Mouse (Mus musculus) layer of hippocampus, adult 9-10 months (tissue): ENCODE results near the gene Sipa1l3.

Experiments
- DNase-seq: peaks from one replicate; pipeline ENCODE4 v3.0.0; 2022; ENCODE audit warnings: low spot score

Gene Sipa1l3

DNA sequence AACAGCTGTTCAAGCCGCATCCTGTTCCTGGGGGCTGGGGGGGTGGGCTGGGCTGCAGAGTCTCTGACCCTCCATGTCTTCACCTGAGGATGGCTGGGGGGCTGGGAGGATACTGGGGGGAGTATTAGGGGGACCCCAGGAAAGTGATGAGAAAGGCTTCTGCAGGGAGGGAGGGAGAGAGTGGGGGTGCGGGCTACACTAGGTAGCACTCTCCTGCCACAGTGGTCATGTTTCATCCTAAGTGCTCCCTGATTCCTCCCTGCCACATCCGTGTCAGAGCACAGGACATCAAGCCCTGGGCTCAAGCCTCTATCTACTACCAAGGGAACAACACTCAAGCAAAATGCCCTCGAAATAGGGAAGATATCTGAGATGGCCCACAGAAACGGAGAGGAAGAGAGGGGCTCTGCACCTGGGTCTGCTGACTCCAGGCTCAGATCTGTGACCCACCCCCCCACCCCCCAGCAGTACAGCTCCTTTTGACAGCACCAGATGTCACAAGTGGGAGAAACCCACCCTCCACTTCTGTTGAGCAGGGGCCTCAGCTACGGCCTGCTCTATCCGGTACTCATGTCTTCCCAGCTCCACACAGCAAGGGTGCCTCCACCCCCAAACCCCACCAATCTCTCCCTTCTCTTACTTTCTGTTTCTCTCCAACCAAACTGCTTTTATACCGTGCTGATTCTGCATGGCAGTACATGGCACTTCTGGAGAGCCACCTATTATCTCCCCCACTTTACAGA is 106.4 kb downstream of the Sipa1l3 start:
- DNase-seq, result no peak

- DNase-seq, result no peak
Observed at GRCm38 (mm10) chr7:29411216-29411816, 107.1 kb downstream of the Sipa1l3 start.

DNA sequence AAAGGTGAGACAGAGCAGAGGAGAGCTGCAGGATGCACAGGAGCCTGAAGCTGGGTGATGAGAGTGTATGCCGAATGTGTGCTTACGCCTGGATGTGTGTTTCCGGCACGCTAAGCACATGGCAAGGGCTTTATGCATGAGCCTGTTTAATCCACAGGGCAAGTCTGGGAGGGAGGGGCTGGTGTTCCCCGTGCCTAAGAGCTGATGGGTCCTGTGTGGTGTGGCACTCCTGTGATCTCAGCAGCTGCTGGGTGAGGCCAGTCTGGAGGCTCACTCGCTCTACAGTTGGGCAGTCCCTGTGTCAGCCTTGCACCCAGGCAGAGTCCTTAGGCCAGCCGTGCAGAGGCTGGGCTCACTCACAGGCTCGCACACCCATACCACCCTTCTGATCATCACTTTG is 108.0 kb downstream of the Sipa1l3 start:
- DNase-seq, result no peak

GRCm38 (mm10) chr7:29406855-29407254 is 111.6 kb downstream of the Sipa1l3 start:
- no peak for DNase-seq

- DNase-seq, result no peak
Observed at GRCm38 (mm10) chr7:29404126-29404525, 114.3 kb downstream of the Sipa1l3 start.

DNA sequence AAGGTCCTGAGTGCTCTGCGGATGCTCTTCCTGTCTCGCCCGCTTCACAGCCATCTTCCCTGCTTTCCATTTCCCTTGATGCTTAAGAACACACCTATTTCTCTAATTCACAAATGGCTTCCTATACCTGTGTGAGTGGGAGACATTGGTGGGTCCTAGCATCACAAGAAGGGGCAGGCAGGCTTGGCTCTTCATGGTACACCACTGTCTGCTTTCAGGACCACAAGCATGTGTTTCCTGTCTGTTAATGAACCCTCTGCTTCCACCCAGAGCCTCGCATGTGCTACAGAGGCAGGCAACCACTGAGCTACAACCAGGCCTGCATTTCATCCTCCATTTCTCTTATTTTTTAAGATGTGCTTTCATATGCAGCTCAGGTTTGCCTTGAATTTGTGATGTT is 116.4 kb downstream of the Sipa1l3 start:
- DNase-seq, result no peak

- no peak for DNase-seq
Observed at GRCm38 (mm10) chr7:29400451-29400850, 118.0 kb downstream of the Sipa1l3 start.

GRCm38 (mm10) chr7:29399056-29399455 is 119.4 kb downstream of the Sipa1l3 start:
- no peak for DNase-seq

GRCm38 (mm10) chr7:29397486-29397885 is 121.0 kb downstream of the Sipa1l3 start:
- DNase-seq, result no peak

DNA sequence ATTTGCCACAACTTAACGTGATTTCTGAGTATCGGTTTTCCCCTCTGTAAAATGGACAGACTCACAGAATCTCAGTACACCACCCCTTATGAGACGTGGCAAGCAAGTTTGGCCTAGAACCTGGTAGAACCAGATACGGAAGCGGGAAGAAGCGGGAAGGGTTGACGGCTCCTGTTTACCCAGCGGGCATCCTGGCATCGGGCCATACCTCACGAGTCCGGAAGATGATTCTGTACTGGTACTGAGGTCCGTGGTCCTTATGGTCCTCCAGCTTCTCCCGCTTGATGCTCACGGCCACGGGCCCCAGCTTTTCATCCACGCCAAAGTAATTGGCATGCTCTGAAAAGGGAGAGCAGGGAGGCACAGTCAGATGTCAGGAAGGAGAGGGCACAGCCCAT is 121.5 kb downstream of the Sipa1l3 start:
- no peak for DNase-seq

GRCm38 (mm10) chr7:29396216-29396942 is 122.1 kb downstream of the Sipa1l3 start:
- no peak for DNase-seq

DNA sequence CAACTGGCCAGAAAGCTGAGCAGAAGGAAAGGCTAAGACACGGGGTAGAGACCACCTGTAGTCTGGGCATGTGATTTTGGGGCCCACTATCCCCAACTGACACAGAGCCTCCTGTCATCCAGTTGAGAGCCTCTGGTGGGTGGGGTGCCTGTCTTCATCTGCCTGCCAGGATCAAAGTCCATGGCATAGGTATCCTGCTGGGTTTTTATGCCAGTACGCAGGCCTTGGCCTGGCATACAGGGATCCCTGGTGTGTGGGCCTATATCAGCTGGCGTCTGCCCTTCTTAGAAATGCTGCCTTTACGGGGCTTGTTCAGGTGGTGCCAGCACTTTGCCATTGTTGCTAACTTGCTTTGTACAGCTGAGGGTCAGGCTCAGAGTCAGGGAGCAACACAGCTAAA is 123.3 kb downstream of the Sipa1l3 start:
- no peak for DNase-seq

DNA sequence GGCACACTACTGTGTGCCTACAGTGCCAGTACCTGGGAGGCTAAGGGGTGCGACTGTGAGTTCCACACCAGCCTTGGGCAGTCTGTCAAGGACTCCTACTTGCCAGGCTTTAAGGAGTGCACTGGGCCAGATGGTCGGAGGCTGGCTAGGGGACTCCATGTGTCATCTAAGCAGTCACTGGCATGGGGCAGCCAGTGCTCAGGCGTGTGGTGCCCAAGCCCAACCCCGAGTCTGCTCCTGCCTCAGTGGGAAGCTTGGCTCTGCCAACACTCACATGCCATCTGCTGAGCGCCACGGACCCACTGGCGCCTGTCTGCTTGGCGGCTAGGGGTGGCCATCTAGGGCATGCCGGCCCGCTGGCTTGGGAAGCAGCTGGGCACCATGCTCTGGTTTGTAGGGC is 125.1 kb downstream of the Sipa1l3 start:
- no peak for DNase-seq

GRCm38 (mm10) chr7:29392805-29393204 is 125.6 kb downstream of the Sipa1l3 start:
- DNase-seq, result no peak

DNA sequence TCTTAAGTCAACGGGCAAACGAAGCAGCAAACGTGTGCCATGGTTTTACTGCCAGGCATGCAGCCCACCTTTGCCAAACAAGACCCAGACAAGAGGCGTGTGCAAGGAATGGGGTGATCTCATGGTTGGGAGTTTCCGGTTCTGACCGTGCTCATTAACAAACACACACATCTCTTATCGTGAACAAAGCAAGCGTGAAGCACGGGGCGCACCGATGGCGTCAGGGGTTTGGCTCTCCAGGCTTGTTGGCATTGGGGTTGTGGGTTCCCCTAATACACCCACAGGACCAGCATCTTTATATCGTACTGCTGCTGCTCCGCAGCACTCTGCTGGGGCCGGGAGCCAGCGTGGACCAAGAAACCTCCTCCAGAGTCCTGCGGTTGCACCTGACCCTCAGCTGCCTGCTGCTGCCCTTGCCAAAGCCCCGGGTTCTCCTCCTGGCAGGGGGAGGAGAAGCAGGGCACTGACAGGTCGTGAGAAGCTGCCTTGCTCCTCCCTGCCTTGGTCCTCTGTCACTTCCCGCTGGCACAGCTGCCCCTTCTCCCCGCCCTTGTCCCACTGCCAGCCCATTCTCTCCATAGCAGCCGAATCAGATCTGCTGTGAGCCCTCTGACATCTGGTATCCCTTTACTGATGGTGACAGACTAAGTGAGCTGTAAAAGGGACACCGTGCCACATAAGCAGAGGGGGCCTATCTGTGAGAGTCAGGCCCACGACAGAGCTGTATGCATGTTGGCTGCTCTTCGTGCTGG is 126.5 kb downstream of the Sipa1l3 start:
- no peak for DNase-seq

- no peak for DNase-seq
Observed at GRCm38 (mm10) chr7:29391112-29391760, 127.2 kb downstream of the Sipa1l3 start.

DNA sequence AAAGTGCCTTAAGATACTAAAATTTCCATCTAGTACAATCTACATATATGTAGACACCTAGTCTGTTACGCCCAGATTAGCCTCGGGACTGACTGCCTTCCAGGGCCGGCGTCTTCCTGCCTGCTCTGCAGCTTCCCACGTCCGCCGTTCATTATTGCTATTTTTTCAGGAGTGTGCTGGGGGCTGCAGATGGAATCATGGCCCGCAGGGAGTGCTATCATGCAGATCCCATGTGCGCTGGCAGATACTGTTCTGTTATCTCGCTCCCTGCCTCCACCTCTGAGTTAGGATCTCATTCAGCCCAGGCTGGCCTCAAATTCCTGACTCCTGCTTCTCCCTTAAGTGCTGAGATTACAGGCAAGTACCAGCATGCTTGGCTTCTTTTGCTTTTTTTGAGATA is 128.2 kb downstream of the Sipa1l3 start:
- no peak for DNase-seq

- DNase-seq, result peak; percentile 40
Observed at GRCm38 (mm10) chr7:29387524-29388068, 130.8 kb downstream of the Sipa1l3 start.

GRCm38 (mm10) chr7:29386349-29386748 is 132.1 kb downstream of the Sipa1l3 start:
- DNase-seq, result no peak

GRCm38 (mm10) chr7:29385791-29386190 is 132.7 kb downstream of the Sipa1l3 start:
- DNase-seq, result no peak

- DNase-seq, result no peak
Observed at GRCm38 (mm10) chr7:29383255-29383654, 135.2 kb downstream of the Sipa1l3 start.
